Mouse (Mus musculus) hindbrain, embryonic 16.5 days (tissue): ENCODE results near the gene Gm42906. TPM values are rescaled to one million over a fixed set of nuclear protein-coding genes. Genes with fewer than 3 reads are reported as not detected.

Experiments
- ATAC-seq: fragments of 200-750 bp; cut with Nextera tagmentation; 2 replicates; pipeline ENCODE4 v1.8.0; 2017; ENCODE audit warnings: moderate TSS enrichment, moderate library complexity
- H3K27ac ChIP-seq: fragments of 300-500 bp; sonication (generic); 2 replicates; pipeline ENCODE4 v1.5.1; 2014; ENCODE audit warnings: low read depth, mild to moderate bottlenecking, control low read depth, low read length, moderate library complexity
- H3K27me3 ChIP-seq: fragments of 300-500 bp; sonication (generic); replicated peaks from 2 replicates; pipeline ENCODE4 v1.6.1; 2014; ENCODE audit warnings: low read length; ENCODE audit not compliant: control insufficient read depth, insufficient read depth
- H3K36me3 ChIP-seq: fragments of 300-500 bp; sonication (generic); 2 replicates; pipeline ENCODE4 v1.6.1; 2014; ENCODE audit warnings: mild to moderate bottlenecking, low read length, moderate library complexity, mixed read lengths; ENCODE audit not compliant: control insufficient read depth, insufficient read depth
- H3K4me1 ChIP-seq: fragments of 300-500 bp; sonication (generic); 2 replicates; pipeline ENCODE4 v1.6.1; 2014; ENCODE audit warnings: low read depth, low read length; ENCODE audit not compliant: control insufficient read depth, insufficient read depth
- H3K4me2 ChIP-seq: fragments of 300-500 bp; sonication (generic); 2 replicates; pipeline ENCODE4 v1.6.1; 2014; ENCODE audit warnings: mild to moderate bottlenecking, low read length, control low read depth, moderate library complexity
- H3K4me3 ChIP-seq: fragments of 300-500 bp; sonication (generic); 2 replicates; pipeline ENCODE4 v1.5.1; 2014; ENCODE audit warnings: mild to moderate bottlenecking, low read length, control low read depth, moderate library complexity
- H3K9ac ChIP-seq: fragments of 300-500 bp; sonication (generic); 2 replicates; pipeline ENCODE4 v1.6.1; 2014; ENCODE audit warnings: low read depth, mild to moderate bottlenecking, control low read depth, low read length, moderate library complexity
- H3K9me3 ChIP-seq: fragments of 300-500 bp; sonication (generic); 2 replicates; pipeline ENCODE4 v1.6.1; 2014; ENCODE audit warnings: mild to moderate bottlenecking, low read length, moderate library complexity; ENCODE audit not compliant: control insufficient read depth
- WGBS: fragments of 180-500 bp; shearing (Covaris S2); extraction: QIAGEN DNeasy Blood & Tissue Kit; methylation state at CpG from one replicate; pipeline ENCODE4 v1.1.7; 2014; 5-methylcytosine and 5-hydroxymethylcytosine counted together
- polyA plus RNA-seq: library from polyadenylated mRNA; unstranded; fragments of >200 nt; fragmentation: Nextera tagmentation; extraction: Ambion mirVana; gene quantifications from 2 replicates; pipeline ENCODE4 v1.2.1, GENCODE M21; 2015

Gm42906 gene
- polyA plus RNA-seq, 1 experiment from 2014 or later = not detected

DNA sequence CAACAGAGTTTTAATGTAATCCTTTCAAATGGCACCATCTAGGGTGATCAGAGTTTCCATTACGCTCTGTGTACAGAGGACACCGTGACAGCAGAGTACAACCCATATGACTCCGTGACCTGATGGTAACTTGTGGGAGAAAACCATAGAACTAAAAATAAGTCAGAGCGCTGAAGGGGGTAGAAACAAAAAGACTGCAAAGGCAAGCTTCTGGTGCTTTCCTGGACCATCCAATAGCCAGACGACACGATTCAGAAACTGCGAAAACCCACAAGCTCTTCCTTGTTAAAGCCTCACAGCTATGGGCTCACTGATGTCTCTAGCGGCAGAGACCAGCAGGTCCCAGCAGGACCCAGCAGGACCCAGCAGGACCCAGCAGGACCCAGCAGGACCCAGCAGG lies 175.8 kb downstream of the Gm42906 start:
- ATAC-seq = no peak
- Histone ChIP-seq H3K9ac (no peak overlapping the region), H3K27ac (no peak overlapping the region), H3K4me3 (peak overlapping the region; percentile 9; the same call in 1 of the 2 replicates), H3K9me3 (no peaks in the 10 kb centered on the region), H3K36me3 (no peaks in the 10 kb centered on the region), H3K4me1 (no peaks in the 10 kb centered on the region), H3K4me2 (0 out of 2 replicates have a peak overlapping the region, but pooled peaks have one; percentile 1), H3K27me3 (no peaks in the 10 kb centered on the region)
- 63% methylated on average over 8 of the region's 8 CpGs for WGBS

DNA sequence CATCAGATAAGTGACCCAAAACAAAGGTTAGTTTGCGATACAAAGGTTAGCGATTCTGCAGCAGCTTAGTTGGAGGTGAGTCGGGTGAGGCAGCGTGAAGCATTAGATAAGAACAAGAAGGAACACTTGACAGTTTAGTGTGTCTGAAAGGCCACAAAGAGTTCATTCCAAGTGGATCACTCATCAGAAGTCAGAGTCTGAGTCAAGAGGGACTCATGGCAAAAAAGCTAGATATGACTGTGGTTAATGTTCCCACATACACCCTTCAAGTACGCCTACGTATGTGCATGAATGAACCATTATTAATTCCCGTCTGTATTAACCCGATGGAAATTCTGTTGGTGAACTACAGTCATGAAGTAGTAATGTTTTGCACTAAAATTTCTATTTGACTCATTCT lies 176.3 kb downstream of the Gm42906 start:
- Histone ChIP-seq H3K4me1 (no peaks in the 10 kb centered on the region), H3K27me3 (no peaks in the 10 kb centered on the region), H3K4me3 (no peak overlapping the region), H3K9me3 (no peaks in the 10 kb centered on the region), H3K36me3 (no peaks in the 10 kb centered on the region), H3K9ac (no peak overlapping the region), H3K4me2 (no peak overlapping the region), H3K27ac (no peak overlapping the region)
- ATAC-seq = no peak
- WGBS = 93% methylated on average over 8 of the region's 8 CpGs

DNA sequence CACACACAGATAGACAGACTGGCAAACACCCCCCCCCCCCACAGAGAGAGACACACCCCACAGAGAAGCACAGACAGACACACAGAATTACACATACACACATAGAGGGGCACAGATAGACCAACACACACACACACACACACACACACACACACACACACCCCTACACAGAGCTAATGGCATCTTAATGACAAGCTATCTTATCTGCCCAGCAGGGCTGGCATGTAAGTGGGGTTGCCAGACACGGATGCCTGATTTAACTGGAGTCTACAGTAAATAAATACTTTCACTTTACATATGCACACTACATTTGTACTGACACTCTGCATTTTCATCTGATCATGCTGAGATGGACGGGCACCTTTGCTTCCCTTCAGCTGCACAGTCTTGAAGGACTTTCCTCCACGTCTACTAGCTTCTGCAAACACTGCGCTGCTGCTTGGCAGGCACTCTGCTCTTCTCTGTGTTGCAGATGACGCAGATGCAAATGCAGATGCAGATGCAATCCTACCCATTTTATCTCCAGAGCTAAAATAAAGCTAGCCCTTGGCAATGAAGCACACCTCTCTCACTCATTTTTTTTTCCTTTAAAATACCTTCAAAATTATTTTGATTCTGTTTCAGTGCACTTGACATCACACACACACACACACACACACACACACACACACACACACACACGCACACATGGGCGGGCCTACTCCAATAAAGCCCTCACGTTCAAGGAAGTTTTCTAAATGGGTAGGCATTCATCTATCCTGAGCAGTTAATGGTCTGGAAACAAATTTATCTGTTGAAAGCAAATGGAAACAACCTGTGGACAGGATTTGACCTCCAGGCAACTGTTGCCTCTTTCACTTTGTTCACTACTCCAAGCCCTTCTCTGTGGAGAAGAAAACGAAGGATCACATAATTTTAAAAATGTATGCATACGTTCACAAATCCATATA lies 179.0 kb downstream of the Gm42906 start:
- Histone ChIP-seq H3K27me3 (no peaks in the 10 kb centered on the region), H3K9ac (no peak overlapping the region), H3K4me3 (no peak overlapping the region), H3K36me3 (no peaks in the 10 kb centered on the region), H3K4me2 (no peak overlapping the region), H3K4me1 (no peaks in the 10 kb centered on the region), H3K9me3 (no peaks in the 10 kb centered on the region), H3K27ac (no peak overlapping the region)
- ATAC-seq = no peak
- WGBS = 55% methylated on average over 10 of the region's 10 CpGs

DNA sequence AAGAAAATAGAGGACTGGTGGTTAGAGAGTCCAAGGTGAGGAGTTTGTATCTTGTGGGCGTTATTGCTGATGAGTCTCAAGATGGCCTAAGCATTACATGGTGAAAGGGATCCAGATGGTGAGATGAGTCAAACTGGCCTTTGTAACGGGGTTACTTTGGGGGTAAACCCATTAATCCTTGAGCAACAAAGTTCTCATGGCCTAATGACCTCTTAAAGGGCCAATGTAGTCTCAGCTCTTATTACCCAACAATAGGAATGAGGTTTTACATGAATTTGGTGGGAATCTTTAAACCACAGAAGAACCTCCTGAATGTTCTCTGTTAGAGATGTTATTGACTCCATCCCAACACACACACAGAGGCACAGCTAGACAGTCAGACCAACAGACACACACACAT lies 179.9 kb downstream of the Gm42906 start:
- Histone ChIP-seq H3K27ac (no peak overlapping the region), H3K9me3 (no peaks in the 10 kb centered on the region), H3K9ac (no peak overlapping the region), H3K36me3 (no peaks in the 10 kb centered on the region), H3K27me3 (no peaks in the 10 kb centered on the region), H3K4me1 (no peaks in the 10 kb centered on the region), H3K4me2 (no peak overlapping the region), H3K4me3 (no peak overlapping the region)
- 69% methylated on average over 2 of the region's 2 CpGs for WGBS
- ATAC-seq = no peak

DNA sequence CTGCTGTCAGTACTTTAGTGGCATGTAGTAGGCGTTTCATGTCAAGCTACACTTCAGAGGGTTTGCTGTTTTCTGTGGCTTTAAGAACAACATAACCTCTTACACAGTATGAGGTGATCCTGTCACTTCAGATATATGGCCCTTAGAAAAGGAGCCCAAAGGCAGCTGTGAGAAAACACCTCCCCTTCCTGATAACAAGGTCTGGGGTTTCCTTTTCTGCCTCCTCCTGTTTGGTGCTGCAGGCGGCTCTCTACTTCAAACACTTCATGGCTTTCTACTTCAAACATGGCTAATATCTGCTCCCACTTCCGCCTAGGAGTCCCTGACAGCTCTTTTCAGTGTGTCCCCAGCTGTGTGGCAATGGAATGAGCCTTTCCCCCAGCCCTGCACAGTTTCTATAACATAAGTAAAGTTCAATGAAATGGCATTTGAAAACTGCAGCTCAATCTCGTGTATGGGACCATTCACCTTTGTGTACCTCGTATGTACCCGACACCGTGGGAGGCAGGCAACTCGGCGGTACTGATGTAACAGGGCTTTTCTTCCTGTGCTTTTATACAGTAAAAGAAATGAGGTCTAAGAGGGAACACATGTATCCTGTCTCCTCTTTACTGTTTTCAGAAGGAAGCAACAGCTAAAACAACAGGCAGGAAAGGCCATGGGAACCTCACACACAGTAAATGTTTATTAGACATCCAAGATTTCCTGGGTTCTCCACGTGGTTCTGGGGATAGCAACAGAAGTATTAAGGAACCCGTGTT lies 180.7 kb downstream of the Gm42906 start:
- no peak for ATAC-seq

DNA sequence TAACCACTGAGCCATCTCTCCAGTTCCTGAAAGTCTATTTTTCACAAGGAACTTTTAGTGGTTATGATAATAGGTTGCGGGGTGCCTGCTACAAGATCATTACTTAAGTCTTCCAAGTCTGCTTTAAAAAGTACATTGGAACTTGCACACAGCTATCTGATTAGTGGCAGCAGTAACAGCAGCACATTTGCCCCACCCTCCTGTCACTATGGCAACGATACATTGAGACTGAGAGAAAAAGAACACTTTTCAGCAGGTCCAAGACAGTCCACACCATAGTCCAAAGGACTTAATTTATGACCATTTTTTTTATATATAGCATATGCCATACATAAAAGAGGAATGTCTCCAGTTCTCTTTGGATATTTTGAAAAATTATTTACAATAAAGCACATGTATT lies 181.7 kb downstream of the Gm42906 start:
- H3K9me3 ChIP-seq = no peaks in the 10 kb centered on the region
- no peak overlapping the region for H3K27ac ChIP-seq
- WGBS = 82% methylated on average over 2 of the region's 2 CpGs

More for the DNA sequence above, 180.7 kb downstream of the Gm42906 start:
- no peaks in the 10 kb centered on the region for H3K4me1 ChIP-seq
- H3K9ac ChIP-seq = no peak overlapping the region
- no peaks in the 10 kb centered on the region for H3K27me3 ChIP-seq
- H3K27ac ChIP-seq = peak overlapping the region; percentile 27; the same call in 1 of the 2 replicates
- no peaks in the 10 kb centered on the region for H3K9me3 ChIP-seq
- no peaks in the 10 kb centered on the region for H3K36me3 ChIP-seq
- no peak overlapping the region for H3K4me2 ChIP-seq
- WGBS = 59% methylated on average over 11 of the region's 11 CpGs
- H3K4me3 ChIP-seq = no peak overlapping the region

DNA sequence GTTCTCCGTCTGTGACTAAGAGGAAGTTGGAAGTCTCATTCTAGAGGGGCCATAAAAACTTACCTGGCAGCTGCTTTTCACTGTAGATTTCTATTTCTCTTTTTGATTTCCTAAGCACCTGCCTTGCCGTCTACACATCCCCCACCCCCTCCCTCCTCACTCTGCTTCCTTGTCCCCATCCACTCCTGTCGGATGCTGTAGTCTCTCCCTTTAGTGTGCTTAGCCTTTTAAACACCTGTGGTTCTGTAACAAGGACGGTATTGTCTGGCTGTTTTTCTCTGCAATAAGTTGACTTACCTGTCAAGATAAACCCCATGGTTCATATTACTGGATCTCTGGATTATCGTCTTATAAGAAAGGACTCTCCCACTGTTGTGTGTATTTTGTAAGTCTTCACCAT lies 182.4 kb downstream of the Gm42906 start:
- Histone ChIP-seq H3K9me3 (no peaks in the 10 kb centered on the region), H3K36me3 (no peaks in the 10 kb centered on the region), H3K27ac (no peak overlapping the region), H3K4me3 (no peak overlapping the region), H3K4me2 (no peak overlapping the region), H3K27me3 (no peaks in the 10 kb centered on the region), H3K9ac (no peak overlapping the region), H3K4me1 (no peaks in the 10 kb centered on the region)
- ATAC-seq = no peak
- 93% methylated on average over 5 of the region's 5 CpGs for WGBS

More for the DNA sequence above, 181.7 kb downstream of the Gm42906 start:
- ATAC-seq = no peak
- H3K9ac ChIP-seq = no peak overlapping the region
- no peaks in the 10 kb centered on the region for H3K36me3 ChIP-seq
- H3K4me2 ChIP-seq = no peak overlapping the region
- H3K4me1 ChIP-seq = no peaks in the 10 kb centered on the region
- H3K27me3 ChIP-seq = no peaks in the 10 kb centered on the region
- H3K4me3 ChIP-seq = no peak overlapping the region

DNA sequence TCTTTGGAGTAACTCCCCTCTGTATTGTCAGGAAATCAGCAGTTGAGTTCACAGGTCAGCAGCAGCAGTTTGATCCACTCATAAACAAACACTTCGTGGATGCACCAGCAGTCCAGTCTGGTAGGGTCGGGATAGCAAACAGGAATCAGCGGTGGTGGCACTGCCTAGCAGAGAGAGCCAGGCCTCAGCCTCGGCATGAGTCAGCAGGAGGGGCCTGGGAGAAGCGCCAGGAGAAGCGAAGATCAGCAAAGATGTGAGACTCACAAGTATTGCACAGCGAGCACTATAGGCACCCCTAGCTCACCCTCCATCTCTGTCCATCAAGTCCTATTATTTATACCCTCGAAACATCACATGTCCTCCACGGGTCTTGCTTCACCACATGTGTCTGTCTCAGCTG lies 189.2 kb downstream of the Gm42906 start:
- no peak overlapping the region for H3K9ac ChIP-seq
- no peak overlapping the region for H3K27ac ChIP-seq
- no peaks in the 10 kb centered on the region for H3K27me3 ChIP-seq
- 84% methylated on average over 9 of the region's 9 CpGs for WGBS
- H3K4me3 ChIP-seq = no peak overlapping the region
- ATAC-seq = no peak
- no peaks in the 10 kb centered on the region for H3K36me3 ChIP-seq
- H3K4me1 ChIP-seq = no peaks in the 10 kb centered on the region; the same call in 1 of the 2 replicates
- H3K9me3 ChIP-seq = no peaks in the 10 kb centered on the region
- no peak overlapping the region for H3K4me2 ChIP-seq

DNA sequence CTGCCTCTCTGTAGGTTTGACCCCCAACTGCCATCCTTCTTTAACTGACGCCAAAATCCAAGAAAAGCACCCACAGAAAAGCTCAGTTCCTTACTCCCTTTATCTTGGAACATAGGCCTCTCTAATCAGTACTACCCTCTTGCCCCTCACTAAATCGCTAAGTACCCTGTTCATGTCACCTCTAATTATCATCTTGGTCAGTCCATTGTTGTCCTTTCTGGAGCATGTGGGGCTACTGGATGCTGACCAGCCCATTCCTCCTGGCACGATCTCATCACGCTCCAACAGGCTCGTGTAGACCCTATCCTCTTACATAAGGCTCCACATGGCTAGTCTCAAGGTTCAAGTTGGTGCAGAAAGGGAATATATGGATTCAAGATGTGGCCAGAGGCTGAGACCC lies 191.6 kb downstream of the Gm42906 start:
- 77% methylated on average over 5 of the region's 5 CpGs for WGBS
- H3K27me3 ChIP-seq = no peaks in the 10 kb centered on the region
- H3K4me3 ChIP-seq = no peak overlapping the region
- H3K9ac ChIP-seq = no peak overlapping the region
- no peaks in the 10 kb centered on the region for H3K9me3 ChIP-seq
- ATAC-seq = no peak
- H3K4me1 ChIP-seq = peaks cover 5% of the 10 kb centered on the region
- no peak overlapping the region for H3K4me2 ChIP-seq
- H3K36me3 ChIP-seq = no peaks in the 10 kb centered on the region
- H3K27ac ChIP-seq = no peak overlapping the region
